Mouse (Mus musculus) liver, embryonic 14.5 days (tissue): ENCODE measurements at regions not wholly inside any gene's neighbourhood (a gene's known extent, or its start where the extent isn't known, plus 50 kb on each side); places are given as distances from the start of the nearest gene placed in this dataset.

Source experiments
- CTCF ChIP-seq: IDR thresholded peaks from 2 replicates; pipeline ENCODE4 v1.5.1; 2016; ENCODE audit warnings: antibody characterized with exemption, low read depth, control low read depth
- EP300 ChIP-seq: IDR thresholded peaks from 2 replicates; pipeline ENCODE4 v1.6.1; 2016; ENCODE audit warnings: antibody characterized with exemption, low read depth

- no peak for TF ChIP-seq CTCF
- TF ChIP-seq EP300, result no peak
Observed at GRCm38 (mm10) chr14:104732036-104732435, 209.6 kb upstream of the Rnf219 start.
